Mouse (Mus musculus) lung, postnatal 0 days (tissue): ENCODE data around the gene Sugt1. TPM values are rescaled to one million over a fixed set of nuclear protein-coding genes. Genes with fewer than 3 reads are reported as not detected.
A peak's percentile ranks its signal among the peaks of the same experiment; 100 is the strongest.

Experiments used
- ATAC-seq: fragments of 200-750 bp; cut with Nextera tagmentation; 2 replicates; pipeline ENCODE4 v1.8.0; 2017; ENCODE audit warnings: moderate library complexity
- DNase-seq: peaks from one replicate; pipeline ENCODE4 v3.0.0-alpha.2; 2016; ENCODE audit warnings: low spot score
- H3K27ac ChIP-seq: fragments of 300-500 bp; sonication (generic); 2 replicates; pipeline ENCODE4 v1.5.1; 2014; ENCODE audit warnings: antibody characterized with exemption, mild to moderate bottlenecking, low read length, mixed read lengths
- H3K27me3 ChIP-seq: fragments of 300-500 bp; sonication (generic); replicated peaks from 2 replicates; pipeline ENCODE4 v1.6.1; 2014; ENCODE audit warnings: low read length, mixed read lengths; ENCODE audit not compliant: insufficient read depth
- H3K36me3 ChIP-seq: fragments of 300-500 bp; sonication (generic); 2 replicates; pipeline ENCODE4 v1.6.1; 2014; ENCODE audit warnings: low read length, mixed read lengths; ENCODE audit not compliant: insufficient read depth
- H3K4me1 ChIP-seq: fragments of 300-500 bp; sonication (generic); 2 replicates; pipeline ENCODE4 v1.6.1; 2014; ENCODE audit warnings: antibody characterized with exemption, low read depth, low read length, mixed read lengths; ENCODE audit not compliant: insufficient read depth
- H3K4me2 ChIP-seq: fragments of 300-500 bp; sonication (generic); replicated peaks from 2 replicates; pipeline ENCODE4 v1.6.1; 2014; ENCODE audit warnings: low read depth, mild to moderate bottlenecking, low read length, moderate library complexity, mixed read lengths
- H3K4me3 ChIP-seq: fragments of 300-500 bp; sonication (generic); 2 replicates; pipeline ENCODE4 v1.5.1; 2014; ENCODE audit warnings: low read depth, low read length
- H3K9ac ChIP-seq: fragments of 300-500 bp; sonication (generic); replicated peaks from 2 replicates; pipeline ENCODE4 v1.6.1; 2014; ENCODE audit warnings: low read depth, mild to moderate bottlenecking
- H3K9me3 ChIP-seq: fragments of 300-500 bp; sonication (generic); 2 replicates; pipeline ENCODE4 v1.6.1; 2016; ENCODE audit warnings: low read length, mixed read lengths
- CTCF ChIP-seq: IDR thresholded peaks from 2 replicates; pipeline ENCODE4 v1.5.1; 2016; ENCODE audit warnings: antibody characterized with exemption, mild to moderate bottlenecking
- EP300 ChIP-seq: IDR thresholded peaks from 2 replicates; pipeline ENCODE4 v1.6.1; 2016; ENCODE audit warnings: antibody characterized with exemption, mild to moderate bottlenecking, control low read depth
- WGBS: fragments of 180-500 bp; shearing (Covaris S2); extraction: QIAGEN DNeasy Blood & Tissue Kit; methylation state at CpG from one replicate; pipeline ENCODE4 v1.1.7; 2014; 5-methylcytosine and 5-hydroxymethylcytosine counted together
- polyA plus RNA-seq: library from polyadenylated mRNA; unstranded; fragments of >200 nt; fragmentation: Nextera tagmentation; extraction: Ambion mirVana; gene quantifications from 2 replicates; pipeline ENCODE4 v1.2.1, GENCODE M21; 2015

Sugt1 gene
- polyA plus RNA-seq, 1 experiment from 2014 or later: 96.8 TPM

DNA sequence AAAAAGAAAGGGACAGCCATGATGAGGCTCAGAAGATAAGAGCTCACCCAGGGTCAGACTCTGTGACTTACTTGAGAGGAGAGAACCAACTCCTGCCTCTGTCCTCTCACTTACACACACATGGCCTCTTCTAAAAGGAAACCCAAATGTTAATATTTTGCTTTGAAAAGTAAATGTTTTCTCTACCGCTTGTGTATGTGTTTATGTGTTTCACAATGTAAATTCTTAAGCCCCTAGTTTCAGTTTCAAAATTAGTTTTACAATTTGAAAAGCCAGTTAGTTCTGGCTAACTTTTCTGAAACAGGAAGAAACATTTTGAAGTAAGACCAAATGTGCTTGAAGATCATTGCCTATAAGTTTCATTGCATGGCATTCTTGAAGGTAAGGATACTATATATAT is 29.7 kb upstream of the Sugt1 start:
- H3K4me1 ChIP-seq: peaks cover 13% of the 10 kb centered on the region; the same call in 1 of the 2 replicates
- no peak overlapping the region for H3K4me2 ChIP-seq
- H3K4me3 ChIP-seq: no peak overlapping the region
- H3K36me3 ChIP-seq: peaks cover 6% of the 10 kb centered on the region; the same call in 1 of the 2 replicates
- H3K27ac ChIP-seq: peak overlapping the region; percentile 35; the same call in 1 of the 2 replicates
- no peak overlapping the region for H3K9ac ChIP-seq
- WGBS: 20% methylated on average over 1 of the region's 1 CpGs
- DNase-seq: peak; percentile 49
- ATAC-seq: no peak
- H3K27me3 ChIP-seq: no peaks in the 10 kb centered on the region
- H3K9me3 ChIP-seq: no peaks in the 10 kb centered on the region
- TF ChIP-seq EP300: no peak
- no peak for TF ChIP-seq CTCF

DNA sequence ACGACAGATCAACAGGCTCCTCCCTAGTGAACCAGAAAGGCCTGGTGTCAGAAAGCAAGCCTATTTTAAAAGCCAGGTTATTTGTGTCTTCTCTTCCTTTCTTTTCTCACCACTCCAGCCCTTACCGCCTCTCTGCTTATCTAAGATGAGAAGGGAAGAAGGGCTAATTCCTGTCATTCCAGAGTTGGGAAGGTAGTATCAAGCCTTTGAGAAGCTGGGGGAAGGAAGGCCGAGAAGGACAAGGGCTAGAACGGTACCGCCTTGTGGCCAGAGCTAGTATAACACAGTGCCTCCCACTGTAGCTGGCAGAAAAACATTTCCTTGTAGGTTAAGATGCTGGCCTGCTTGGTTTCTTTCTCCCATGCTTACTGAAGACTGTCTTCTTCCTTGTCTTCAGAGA is 24.7 kb upstream of the Sugt1 start:
- H3K27ac ChIP-seq: peak overlapping the region; percentile 22; the same call in 1 of the 2 replicates
- WGBS: 7% methylated on average over 5 of the region's 5 CpGs

DNA sequence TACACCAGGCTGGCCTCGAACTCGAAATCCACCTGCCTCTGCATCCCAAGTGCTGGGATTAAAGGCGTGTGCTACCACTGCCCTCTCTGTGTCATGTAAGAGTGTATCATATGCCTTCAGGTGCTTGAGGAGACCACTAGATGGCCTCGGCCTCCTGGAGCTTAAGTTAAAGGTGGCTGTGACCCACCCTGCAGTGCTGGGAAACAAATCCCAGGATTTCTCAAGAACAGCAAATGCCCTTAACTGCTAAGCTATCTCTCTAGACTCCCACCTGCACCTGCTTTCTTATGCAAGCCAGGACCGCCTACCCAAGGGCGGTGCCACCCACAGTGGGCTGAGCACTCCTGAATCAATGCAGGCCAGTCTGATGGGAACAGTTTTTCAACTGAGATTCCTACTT is 22.7 kb upstream of the Sugt1 start:
- no peak overlapping the region for H3K4me3 ChIP-seq
- peaks cover 29% of the 10 kb centered on the region; the same call in 1 of the 2 replicates for H3K36me3 ChIP-seq
- no peaks in the 10 kb centered on the region for H3K27me3 ChIP-seq
- ATAC-seq (no peak), DNase-seq (peak; percentile 36)
- no peak for TF ChIP-seq EP300
- peak; percentile 47 for TF ChIP-seq CTCF
- H3K9ac ChIP-seq: no peak overlapping the region
- H3K9me3 ChIP-seq: no peaks in the 10 kb centered on the region
- H3K4me2 ChIP-seq: no peak overlapping the region
- 78% methylated on average over 6 of the region's 6 CpGs for WGBS
- H3K4me1 ChIP-seq: no peaks in the 10 kb centered on the region
- H3K27ac ChIP-seq: no peak overlapping the region

More for the DNA sequence above, 24.7 kb upstream of the Sugt1 start:
- H3K4me1 ChIP-seq: peaks cover 5% of the 10 kb centered on the region; the same call in 1 of the 2 replicates
- H3K4me2 ChIP-seq: no peak overlapping the region
- no peak for TF ChIP-seq EP300
- TF ChIP-seq CTCF: peak; percentile 96
- H3K9ac ChIP-seq: no peak overlapping the region
- H3K27me3 ChIP-seq: no peaks in the 10 kb centered on the region
- no peak overlapping the region for H3K4me3 ChIP-seq
- DNase-seq (peak; percentile 89), ATAC-seq (peak; percentile 82)
- H3K9me3 ChIP-seq: no peaks in the 10 kb centered on the region
- peaks cover 14% of the 10 kb centered on the region; the same call in 1 of the 2 replicates for H3K36me3 ChIP-seq

DNA sequence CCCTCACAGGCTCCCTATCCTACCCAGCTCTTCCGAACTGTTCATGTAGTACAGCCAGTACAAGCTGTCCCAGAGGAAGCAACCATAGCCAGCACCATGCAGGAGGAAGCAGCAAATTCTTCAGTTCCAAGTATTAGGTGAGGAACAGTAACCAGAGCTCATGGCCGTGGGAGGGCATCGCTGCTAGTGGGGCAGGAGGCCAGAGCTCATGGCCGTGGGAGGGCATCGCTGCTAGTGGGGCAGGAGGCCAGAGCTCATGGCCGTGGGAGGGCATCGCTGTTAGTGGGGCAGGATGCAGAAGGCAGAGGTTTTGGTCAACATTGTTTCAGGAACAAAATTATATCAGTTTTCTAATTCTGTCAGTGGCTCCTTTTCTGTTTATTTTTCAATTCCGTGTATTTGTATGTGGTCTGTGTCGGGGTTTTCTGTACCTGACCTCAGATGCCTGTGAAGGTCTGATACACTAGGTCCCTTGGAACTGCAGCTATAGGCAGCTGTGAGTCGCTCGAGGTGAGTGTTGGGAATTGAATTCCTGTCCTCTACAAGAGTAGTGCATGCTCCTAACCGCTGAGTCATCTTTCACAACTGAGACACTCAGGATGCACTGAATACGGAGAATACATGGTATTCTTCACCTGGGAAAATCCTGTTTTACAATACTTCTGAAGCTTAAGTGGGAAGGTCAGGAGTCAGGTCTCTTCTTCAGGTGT is 13.9 kb upstream of the Sugt1 start:
- H3K27me3 ChIP-seq: no peaks in the 10 kb centered on the region
- 88% methylated on average over 13 of the region's 13 CpGs for WGBS
- H3K4me1 ChIP-seq: no peaks in the 10 kb centered on the region
- no peak overlapping the region for H3K4me3 ChIP-seq
- peaks cover 39% of the 10 kb centered on the region for H3K36me3 ChIP-seq
- DNase-seq (no peak), ATAC-seq (no peak)
- no peak overlapping the region for H3K4me2 ChIP-seq
- H3K9ac ChIP-seq: no peak overlapping the region
- TF ChIP-seq CTCF: no peak
- TF ChIP-seq EP300: no peak
- H3K9me3 ChIP-seq: no peaks in the 10 kb centered on the region
- H3K27ac ChIP-seq: no peak overlapping the region

DNA sequence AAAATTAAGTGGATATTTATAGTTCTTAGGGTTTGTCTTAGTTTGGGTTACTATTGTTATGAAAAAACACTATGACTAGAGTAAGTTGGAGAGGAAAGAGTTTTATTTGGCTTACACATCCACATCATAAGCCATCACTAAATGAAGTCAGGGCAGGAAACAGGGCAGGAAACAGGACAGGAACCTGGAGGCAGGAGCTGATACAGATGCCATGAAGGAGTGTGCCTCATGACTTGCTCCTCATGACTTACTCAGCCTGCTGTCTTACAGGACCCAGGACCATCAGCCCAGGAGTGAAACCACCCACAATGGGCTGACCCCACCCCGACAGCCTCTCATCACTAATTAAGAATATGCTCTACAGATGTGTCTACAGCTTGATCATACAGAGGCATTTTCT is 13.1 kb upstream of the Sugt1 start:
- H3K27ac ChIP-seq: no peak overlapping the region
- no peaks in the 10 kb centered on the region for H3K27me3 ChIP-seq
- ATAC-seq (no peak), DNase-seq (no peak)
- H3K4me2 ChIP-seq: no peak overlapping the region
- 100% methylated on average over 1 of the region's 1 CpGs for WGBS
- H3K9ac ChIP-seq: no peak overlapping the region
- H3K4me1 ChIP-seq: no peaks in the 10 kb centered on the region
- H3K9me3 ChIP-seq: no peaks in the 10 kb centered on the region
- H3K36me3 ChIP-seq: peaks cover 33% of the 10 kb centered on the region
- no peak for TF ChIP-seq EP300
- TF ChIP-seq CTCF: no peak
- no peak overlapping the region for H3K4me3 ChIP-seq

DNA sequence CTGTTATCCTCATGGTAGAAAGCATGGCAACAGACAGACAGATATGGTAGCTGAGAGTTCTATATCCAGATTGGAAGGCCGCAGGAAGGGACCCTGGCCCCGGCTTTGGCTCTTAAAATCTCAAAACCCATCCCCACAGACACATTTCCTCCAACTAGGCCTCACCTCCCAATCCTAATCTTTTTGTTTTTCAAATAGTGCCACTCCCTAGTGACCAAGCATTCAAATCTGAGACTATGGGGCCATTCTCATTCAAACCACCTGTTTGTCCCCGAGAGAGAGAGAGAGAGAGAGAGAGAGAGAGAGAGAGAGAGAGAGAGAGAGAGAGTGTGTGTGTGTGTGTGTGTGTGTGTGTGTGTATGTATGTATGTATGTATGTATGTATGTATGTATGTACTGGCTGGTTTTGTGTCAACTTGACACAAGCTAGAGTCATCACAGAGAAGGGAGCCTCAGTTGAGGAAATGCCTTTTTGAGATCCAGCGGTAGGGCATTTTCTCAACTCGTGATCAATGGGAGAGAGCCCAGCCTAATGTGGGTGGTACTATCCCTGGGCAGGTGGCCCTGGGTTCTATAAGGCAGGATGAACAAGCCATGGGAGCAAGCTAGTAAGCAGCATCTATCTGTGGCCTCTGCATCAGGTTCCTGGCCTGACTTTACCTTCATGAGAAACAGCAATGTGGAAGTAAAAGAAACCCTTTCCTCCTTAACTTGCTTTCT is 3.8 kb upstream of the Sugt1 start:
- TF ChIP-seq CTCF (no peak), EP300 (no peak)
- Histone ChIP-seq H3K9me3 (no peaks in the 10 kb centered on the region), H3K4me1 (peaks cover 4% of the 10 kb centered on the region; the same call in 1 of the 2 replicates), H3K27ac (no peak overlapping the region), H3K4me2 (no peak overlapping the region), H3K36me3 (0 out of 2 replicates have a peak, but pooled peaks cover 7% of the 10 kb centered on the region), H3K27me3 (no peaks in the 10 kb centered on the region), H3K9ac (no peak overlapping the region), H3K4me3 (no peak overlapping the region)
- WGBS: 83% methylated on average over 5 of the region's 5 CpGs
- ATAC-seq (no peak), DNase-seq (no peak)
